Mouse (Mus musculus) limb, embryonic 15.5 days (tissue): Measurements from ENCODE around the gene Eif3a. TPM values are rescaled to one million over a fixed set of nuclear protein-coding genes. Genes with fewer than 3 reads are reported as not detected.

Source experiments
- microRNA-seq: library from miRNA; unstranded; fragments of <30 nt; microRNA quantifications from one replicate; pipeline ENCODE4, GENCODE M21; 2016
- polyA plus RNA-seq: library from polyadenylated mRNA; unstranded; fragments of >200 nt; fragmentation: Nextera tagmentation; extraction: Ambion mirVana; gene quantifications from 2 replicates; pipeline ENCODE4 v1.2.1, GENCODE M21; 2015

Gene Eif3a
- polyA plus RNA-seq, 1 experiment from 2014 or later = 141 TPM

Small RNAs within 50 kb of the gene (microRNA-seq; reads per million reads assigned to microRNA genes)
- not detected for gene mmu-mir-3084-1

Other genes with a start within 250 kb of the Eif3a start
- gene Cacul1, start 209.6 kb downstream of the Eif3a start, polyA plus RNA-seq = 17.6 and 18.6 TPM in 2 replicates
- gene Nanos1, start 34.7 kb downstream of the Eif3a start, polyA plus RNA-seq = 1.2 and 1.4 TPM in 2 replicates
- gene Fam45a, start 20.9 kb upstream of the Eif3a start, polyA plus RNA-seq = 40.7 and 42.9 TPM in 2 replicates
- gene Sfxn4, start 70.8 kb upstream of the Eif3a start, polyA plus RNA-seq = 8.5 and 9.6 TPM in 2 replicates
- 89.6 and 93.0 TPM in 2 replicates for gene Prdx3, start 83.9 kb upstream of the Eif3a start, polyA plus RNA-seq
- gene Grk5, start 99.1 kb upstream of the Eif3a start, polyA plus RNA-seq = 1.6 and 2.5 TPM in 2 replicates